8 mouse cellular contexts compared by ENCODE assay signal in genomic region chr13:38658528-38659280, GRCm38 (mm10). TPM values are rescaled to one million over a fixed set of nuclear protein-coding genes. Genes with fewer than 3 reads are reported as not detected.
A peak's percentile ranks its signal among the peaks of the same experiment; 100 is the strongest.
DNase-seq lines count a peak whose midpoint lies in the region; ATAC-seq lines count a peak whose summit lies in the region.

Gene Eef1e1 (minus strand): TSS chr13:38659058.

- peak; percentile 99 for ATAC-seq in hindbrain, embryonic 16.5 days

- H3K36me3 ChIP-seq in hindbrain, embryonic 16.5 days (ENCODE audit: control insufficient read depth, insufficient read depth, low read length), result peaks cover 17% of the 10 kb centered on the region
- H3K36me3 ChIP-seq in macrophage (ENCODE audit: inconsistent target), result peaks cover 15% of the 10 kb centered on the region

- H3K4me1 ChIP-seq in hindbrain, embryonic 16.5 days (ENCODE audit: control insufficient read depth, insufficient read depth, low read depth, low read length), result peaks cover 9% of the 10 kb centered on the region

- peak within 1 kb of the TSS; percentile 79 for H3K9ac ChIP-seq in hindbrain, embryonic 16.5 days (ENCODE audit: low read depth, low read length)

- peak within 1 kb of the TSS; percentile 87 for H3K4me3 ChIP-seq in hindbrain, embryonic 16.5 days (ENCODE audit: low read length)
- H3K4me3 ChIP-seq in macrophage (ENCODE audit: inconsistent target), result peak within 1 kb of the TSS; percentile 61

- no peaks in the 10 kb centered on the region for H3K27me3 ChIP-seq in hindbrain, embryonic 16.5 days (replicated peaks; ENCODE audit: control insufficient read depth, insufficient read depth, low read length)

- under 1% methylated on average over 58 of the region's 59 CpGs for WGBS in hindbrain, embryonic 16.5 days
- WGBS in macrophage (ENCODE audit: missing documents), result 1% methylated on average over 58 of the region's 59 CpGs

- H3K79me2 ChIP-seq in macrophage (ENCODE audit: inconsistent target), result peaks cover 26% of the 10 kb centered on the region

- H3K4me2 ChIP-seq in hindbrain, embryonic 16.5 days (ENCODE audit: low read length), result peak within 1 kb of the TSS; percentile 90

- peak; percentile 97 for DNase-seq in T-cell, adult 2 months (ENCODE audit: low spot score)
- DNase-seq in cerebellum, postnatal 36 days, result peak; percentile 90 to 93
- peak; percentile 92 to 94 for DNase-seq in frontal cortex, postnatal 36 days (ENCODE audit: low spot score in 2 of 2)
- peak; percentile 92 to 94 for DNase-seq in left cerebral cortex, adult 18-20 months (ENCODE audit: low spot score in 2 of 2)
- DNase-seq in right cerebral cortex, adult 18-20 months, result peak; percentile 96
- peak; percentile 77 for DNase-seq in urinary bladder, postnatal 10 days (ENCODE audit: low spot score)

- peak within 1 kb of the TSS; percentile 80 for H3K27ac ChIP-seq in hindbrain, embryonic 16.5 days (ENCODE audit: low read depth, low read length)
- H3K27ac ChIP-seq in macrophage, result no peak within 1 kb of the TSS

- no peaks in the 10 kb centered on the region for H3K9me3 ChIP-seq in hindbrain, embryonic 16.5 days (ENCODE audit: control insufficient read depth, low read length)

RNA-seq across cellular contexts. Expression of gene Eef1e1, which starts in this region (rescaled TPM):
- 101 and 108 TPM in 2 replicates for polyA plus RNA-seq in hindbrain, embryonic 16.5 days (2015; fragmentation: Nextera tagmentation; extraction: Ambion mirVana)
- 10 to 100 TPM; 31.1 to 32.7 TPM for total RNA-seq in left cerebral cortex, adult 18-20 months (2021)
- total RNA-seq in macrophage (2018; cell fraction: chromatin; rRNA removed), result 10 to 100 TPM in 10 of 26 experiments, 1 to 10 TPM in 16; 1.2 to 16.5 (median 7.3) TPM
- 10 to 100 TPM in 8 of 26 experiments, 1 to 10 TPM in 18; 8.0 to 14.0 (median 9.6) TPM for total RNA-seq in macrophage (2018; cell fraction: cytosol; rRNA removed)
- total RNA-seq in macrophage (2018; cell fraction: nucleus; rRNA removed), result 10 to 100 TPM in 9 of 26 experiments, 1 to 10 TPM in 17; 3.1 to 24.2 (median 7.3) TPM
- polyA plus RNA-seq in macrophage (2018), result 6.1 to 33.4 TPM (median 9.5 TPM) in 3 replicates
